Mouse (Mus musculus) kidney, postnatal 25 days (tissue): ENCODE measurements around the gene Dnaaf2.
"Not testable (repeated sequence)": the region's sequence is repeated elsewhere in the genome, so short reads cannot be mapped to it uniquely, and the experiment has no call there.

ENCODE experiments used
- DNase-seq, 2 experiments: peaks; one replicate each; pipeline ENCODE4 v3.0.0; 2021; ENCODE audit warnings: mixed read lengths in 2 of 2

Gene Dnaaf2

DNA sequence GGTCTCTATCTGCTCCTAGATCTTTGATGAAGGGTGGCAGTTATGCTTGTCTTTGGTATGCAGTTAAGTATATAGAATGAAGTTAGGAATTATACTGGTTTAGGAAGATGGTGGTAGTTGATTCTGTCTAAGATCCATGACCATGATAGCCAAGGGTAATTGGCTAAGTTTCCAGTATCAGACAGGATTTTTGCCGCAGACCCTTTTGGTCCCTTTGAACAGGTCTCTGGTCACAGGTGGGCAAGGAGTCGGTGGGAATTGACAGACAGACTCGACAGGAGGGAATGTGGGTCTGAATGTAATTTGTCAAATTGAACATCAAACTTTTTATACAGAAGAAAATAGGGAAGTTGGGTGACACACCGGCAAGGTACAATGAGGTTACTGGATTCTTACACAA is 34.6 kb downstream of the Dnaaf2 start:
- DNase-seq: not testable (repeated sequence)

- DNase-seq: not testable (repeated sequence)
Observed at GRCm38 (mm10) chr12:69160677-69161076, 37.6 kb downstream of the Dnaaf2 start.

DNA sequence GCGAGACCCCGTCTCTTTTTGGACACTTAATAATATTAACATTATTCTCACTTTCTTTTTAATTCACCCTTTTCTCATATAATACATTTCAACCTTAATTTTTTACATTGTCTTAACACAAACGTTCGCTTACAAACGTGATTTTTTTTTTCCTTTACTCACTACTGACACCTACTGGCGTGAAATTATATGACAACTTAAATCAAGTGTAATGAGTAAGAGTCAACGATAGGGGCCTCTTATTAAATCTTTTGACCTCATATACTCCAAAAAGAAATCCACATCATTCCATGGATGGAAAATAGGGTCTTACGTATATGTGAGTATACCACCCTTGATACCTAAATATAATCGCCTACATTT is 38.7 kb downstream of the Dnaaf2 start:
- peak in 1 of 2 experiments; percentile 10 for DNase-seq

DNA sequence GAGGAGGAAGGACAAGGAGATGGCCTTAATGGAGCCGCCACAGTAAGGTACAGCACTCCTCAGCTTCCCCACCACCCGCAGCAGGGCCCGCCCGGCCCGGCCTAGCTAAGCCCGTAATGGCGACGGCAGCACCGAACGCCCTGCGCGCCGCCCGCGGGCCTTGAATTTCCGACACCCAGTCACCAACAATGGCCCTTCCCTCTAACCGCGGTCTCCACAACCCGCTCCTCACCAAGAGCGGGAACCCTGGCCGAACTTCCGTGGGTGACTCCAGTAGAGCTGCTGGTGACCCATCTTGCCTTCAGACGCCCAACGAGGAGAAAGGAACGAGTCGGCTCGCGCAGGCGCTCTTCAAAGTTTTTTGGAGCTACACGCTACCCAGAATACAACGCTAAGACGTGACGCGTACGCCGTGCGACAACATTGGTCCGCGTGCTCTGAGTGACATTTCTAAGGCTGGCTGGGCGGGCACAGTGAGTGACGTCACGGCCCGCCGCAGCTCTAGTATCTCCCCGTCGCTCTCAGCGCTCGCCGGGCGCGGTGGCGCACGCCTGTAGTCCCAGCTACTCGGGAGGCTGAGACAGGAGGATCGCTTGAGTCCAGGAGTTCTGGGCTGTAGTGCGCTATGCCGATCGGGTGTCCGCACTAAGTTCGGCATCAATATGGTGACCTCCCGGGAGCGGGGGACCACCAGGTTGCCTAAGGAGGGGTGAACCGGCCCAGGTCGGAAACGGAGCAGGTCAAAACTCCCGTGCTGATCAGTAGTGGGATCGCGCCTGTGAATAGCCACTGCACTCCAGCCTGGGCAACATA is 39.3 kb downstream of the Dnaaf2 start, which contains the start of gene Rps29:
Rps29 (minus strand) TSS at position 422 of the 813 bp plus-strand sequence.
- peak; percentile 98 for DNase-seq

DNA sequence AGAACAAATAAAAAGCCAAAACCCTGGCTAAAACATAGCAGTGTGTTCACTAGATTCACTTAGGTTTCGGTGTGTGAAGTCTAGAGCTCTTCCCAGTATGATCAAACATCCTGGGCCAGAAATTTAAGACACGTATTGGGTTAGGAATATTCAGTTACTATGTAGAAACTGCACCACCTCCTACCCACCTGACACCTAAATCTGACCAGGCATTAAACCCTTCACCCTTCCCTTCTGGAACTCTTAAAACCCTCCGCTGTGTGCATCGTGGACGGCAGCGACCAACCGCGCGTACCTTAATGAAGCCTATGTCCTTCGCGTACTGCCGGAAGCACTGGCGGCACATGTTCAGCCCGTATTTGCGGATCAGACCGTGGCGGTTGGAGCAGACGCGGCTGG is 39.9 kb downstream of the Dnaaf2 start:
- no peak for DNase-seq

- no peak for DNase-seq
Observed at GRCm38 (mm10) chr12:69157107-69157506, 41.1 kb downstream of the Dnaaf2 start.

DNA sequence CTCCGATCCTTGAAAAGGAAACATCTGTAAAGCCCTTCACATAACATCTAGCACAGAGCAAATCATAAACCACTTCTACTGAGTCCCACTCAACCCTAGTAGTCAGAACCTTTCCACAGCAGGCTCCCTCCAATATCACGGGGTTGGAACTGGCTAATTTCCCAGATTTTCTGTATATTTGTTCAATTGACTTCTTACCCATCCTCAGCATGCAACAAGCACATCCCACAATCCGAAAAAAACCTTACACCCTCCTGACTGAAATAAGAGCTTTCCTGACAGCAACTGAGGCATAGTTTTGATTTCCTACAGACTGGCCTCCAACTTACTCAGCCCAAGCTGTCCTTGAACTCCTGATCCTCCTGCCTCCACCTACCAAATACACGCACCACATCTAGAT is 41.8 kb downstream of the Dnaaf2 start:
- DNase-seq: no peak

- no peak for DNase-seq
Observed at GRCm38 (mm10) chr12:69155923-69156322, 42.3 kb downstream of the Dnaaf2 start.

- no peak for DNase-seq
Observed at GRCm38 (mm10) chr12:69150049-69150448, 48.2 kb downstream of the Dnaaf2 start.

DNA sequence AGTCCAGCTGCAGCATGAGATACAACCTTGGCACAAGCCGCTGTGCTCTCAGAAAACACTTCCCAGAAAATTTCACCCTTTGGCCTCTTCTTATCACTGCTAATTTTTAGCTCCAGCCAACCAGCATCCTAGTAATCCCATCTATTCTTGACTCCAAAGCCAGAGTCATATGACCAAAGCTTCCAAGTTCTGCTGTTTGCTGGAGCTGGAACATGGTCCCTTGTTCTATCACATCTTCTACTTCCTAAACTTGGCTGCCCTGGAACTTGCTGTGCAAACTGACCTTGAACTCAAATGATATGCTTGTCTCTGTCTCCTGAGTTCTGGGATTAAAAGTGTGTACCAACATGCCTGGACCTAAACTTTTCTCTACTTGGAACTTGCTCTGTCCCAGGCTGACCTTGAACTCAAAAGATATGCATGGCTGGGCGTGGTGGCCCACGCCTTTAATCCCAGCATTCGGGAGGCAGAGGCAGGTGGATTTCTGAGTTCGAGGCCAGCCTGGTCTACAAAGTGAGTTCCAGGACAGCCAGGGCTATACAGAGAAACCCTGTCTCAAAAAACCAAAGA is 51.0 kb downstream of the Dnaaf2 start:
- no peak for DNase-seq

- no peak for DNase-seq
Observed at GRCm38 (mm10) chr12:69143460-69143859, 54.8 kb downstream of the Dnaaf2 start.

DNA sequence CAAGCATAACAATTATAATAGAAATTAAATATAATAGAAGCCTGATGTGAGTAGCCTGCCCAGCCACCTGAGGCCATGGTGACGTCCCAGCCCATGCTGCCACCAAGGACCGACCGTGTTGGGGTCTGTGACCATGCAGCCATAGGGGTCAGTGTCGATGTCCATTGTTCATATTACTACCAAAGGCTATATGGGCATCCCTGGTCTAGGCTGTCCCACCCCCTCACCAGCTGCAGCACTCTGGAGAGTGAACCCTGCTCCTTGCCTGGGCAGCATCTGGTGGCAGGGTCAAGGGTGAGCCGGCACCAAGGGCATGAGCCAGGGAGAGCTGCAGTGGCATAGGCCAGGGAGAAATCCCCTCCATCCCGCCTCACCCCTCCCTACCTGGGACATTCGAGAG is 58.4 kb downstream of the Dnaaf2 start:
- DNase-seq: no peak

DNA sequence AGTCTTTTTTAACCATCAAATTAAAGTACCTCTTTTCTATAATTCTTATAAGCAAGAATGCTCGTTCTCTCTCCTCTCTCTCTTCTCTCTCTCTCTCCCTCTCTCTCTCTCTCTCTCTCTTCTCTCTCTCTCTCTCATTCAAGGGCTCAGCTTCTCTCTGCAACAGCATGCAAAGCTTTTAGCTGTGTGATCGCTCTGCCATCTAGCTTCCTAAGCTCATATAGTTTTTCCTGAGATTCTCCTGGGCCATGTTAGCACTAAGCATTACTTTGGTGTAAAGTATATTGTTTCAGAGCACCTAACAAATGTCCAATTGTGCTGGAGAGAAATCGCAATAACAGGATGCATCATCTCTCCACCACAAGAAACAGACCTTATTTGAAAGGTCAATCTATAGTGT is 59.0 kb downstream of the Dnaaf2 start:
- DNase-seq: no peak
